Mouse (Mus musculus): ENCODE measurements around the gene Rnf121. TPM values are rescaled to one million over a fixed set of nuclear protein-coding genes. Genes with fewer than 3 reads are reported as not detected.

Gene Rnf121
- 14.0 and 15.6 TPM in 2 replicates for polyA plus RNA-seq (2015; fragmentation: Nextera tagmentation; extraction: Ambion mirVana)

DNA sequence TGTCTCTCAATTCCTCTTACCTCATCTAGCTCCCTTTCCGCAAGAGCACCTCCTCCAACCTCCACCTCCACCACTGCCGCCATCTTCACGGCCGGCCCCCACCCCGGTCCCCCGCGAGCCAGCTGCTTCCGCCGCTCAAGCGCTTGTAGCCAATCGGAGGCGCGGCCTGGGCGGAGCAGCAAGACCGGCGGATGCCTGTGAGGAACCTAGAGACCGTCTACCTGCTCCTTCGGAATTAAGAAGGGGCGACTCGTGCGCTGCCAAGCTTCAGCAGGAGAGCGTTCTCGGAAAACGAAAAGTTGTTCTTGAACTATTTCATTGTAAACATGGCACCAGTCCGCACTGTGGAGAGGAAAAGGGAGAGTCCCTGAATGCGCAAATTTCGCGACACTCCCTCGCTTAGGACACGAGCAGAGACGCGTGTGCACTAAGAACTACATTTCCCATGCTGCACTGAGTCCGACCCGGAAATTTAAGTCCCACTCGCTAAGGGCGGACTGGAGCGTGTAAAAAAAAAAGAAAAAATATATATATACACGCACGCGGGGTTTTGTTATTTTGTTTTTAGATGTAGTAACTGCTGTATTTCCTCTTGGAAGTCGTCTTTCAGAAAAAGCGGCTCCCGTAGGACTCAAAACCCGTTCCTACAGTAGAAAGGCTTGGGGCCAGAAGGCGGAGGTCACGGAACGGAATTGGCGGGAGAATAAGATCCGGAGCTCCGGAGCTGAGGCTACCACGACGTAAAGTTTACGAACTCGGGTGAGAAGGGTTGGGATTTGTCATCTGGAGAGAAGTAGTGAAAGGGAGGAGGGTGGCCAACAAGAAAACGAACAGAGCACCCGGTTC, at the start of gene Rnf121, which contains the start of the genes Xndc1 and Xntrpc:
Gene Rnf121 (minus strand): TSS at position 424 of the 846 bp plus-strand sequence.
Gene Xndc1 (plus strand): TSS at position 466 of the 846 bp plus-strand sequence.
Gene Xntrpc (plus strand): TSS at position 668 of the 846 bp plus-strand sequence.

DNA sequence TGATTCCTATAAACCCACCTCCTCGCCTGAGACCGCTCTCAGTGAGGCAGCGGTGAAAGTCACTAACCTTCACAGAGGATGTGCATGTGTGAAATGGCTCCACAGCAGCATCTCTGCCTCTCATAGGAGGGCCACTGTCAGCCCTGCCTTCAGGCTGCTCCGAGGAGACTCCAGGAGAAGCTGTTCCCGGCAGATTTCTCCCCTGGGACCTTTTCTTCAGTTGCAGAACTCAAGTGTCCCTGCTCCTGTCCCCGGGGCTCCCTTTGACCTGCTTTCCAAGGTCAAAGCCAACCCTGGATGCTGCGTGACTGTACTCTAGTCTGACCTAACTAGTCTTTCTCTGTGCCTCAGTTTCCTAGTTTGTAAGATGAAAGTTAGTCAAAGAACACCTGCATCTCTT, 43.9 kb upstream of the Rnf121 start, which contains the start of gene Art5:
Gene Art5 (minus strand): TSS at position 319 of the 400 bp plus-strand sequence.

DNA sequence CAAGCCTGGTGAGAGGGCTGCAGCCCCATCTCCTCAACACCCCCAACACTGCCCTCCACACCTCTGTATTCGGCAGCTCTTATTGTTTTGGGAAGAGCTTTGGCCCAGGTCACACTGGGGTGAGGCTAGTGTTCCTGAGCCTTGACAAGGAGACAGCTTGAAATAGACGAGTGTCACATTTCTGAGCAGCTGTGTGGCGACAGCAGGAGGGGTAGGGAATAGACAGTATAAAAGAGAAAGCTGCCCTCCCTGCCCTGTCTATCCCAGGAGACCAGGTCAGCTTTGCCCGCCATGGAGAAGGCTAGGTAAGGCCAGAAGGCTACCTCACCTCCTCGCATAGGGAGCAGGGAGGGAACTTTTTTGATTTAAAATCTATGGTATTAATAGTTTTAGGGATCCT, 36.2 kb upstream of the Rnf121 start, which contains the start of gene Art1:
Gene Art1 (plus strand): TSS at position 257 of the 400 bp plus-strand sequence.

DNA sequence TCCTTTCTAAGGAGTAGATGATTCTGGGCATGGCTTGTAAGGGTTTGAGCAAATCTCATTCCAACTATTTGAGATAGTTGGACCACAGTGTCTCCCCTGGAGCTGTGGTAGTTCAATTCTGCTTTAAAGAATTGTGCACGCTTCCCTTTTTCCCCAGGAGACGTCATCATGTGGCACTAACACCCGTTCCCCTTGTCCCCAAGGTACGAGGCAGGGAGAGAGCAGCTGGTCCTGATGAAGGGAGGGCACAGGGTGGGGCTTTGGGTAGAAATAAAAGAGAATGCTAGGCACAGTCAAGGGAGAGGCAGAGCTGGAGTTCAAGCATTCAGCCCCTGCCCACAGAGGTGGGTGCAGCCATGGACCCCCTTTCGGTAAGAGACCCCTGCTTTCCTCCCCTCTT, 17.5 kb upstream of the Rnf121 start, which contains the start of gene Trpc2:
Gene Trpc2 (plus strand): TSS at position 301 of the 400 bp plus-strand sequence.

DNA sequence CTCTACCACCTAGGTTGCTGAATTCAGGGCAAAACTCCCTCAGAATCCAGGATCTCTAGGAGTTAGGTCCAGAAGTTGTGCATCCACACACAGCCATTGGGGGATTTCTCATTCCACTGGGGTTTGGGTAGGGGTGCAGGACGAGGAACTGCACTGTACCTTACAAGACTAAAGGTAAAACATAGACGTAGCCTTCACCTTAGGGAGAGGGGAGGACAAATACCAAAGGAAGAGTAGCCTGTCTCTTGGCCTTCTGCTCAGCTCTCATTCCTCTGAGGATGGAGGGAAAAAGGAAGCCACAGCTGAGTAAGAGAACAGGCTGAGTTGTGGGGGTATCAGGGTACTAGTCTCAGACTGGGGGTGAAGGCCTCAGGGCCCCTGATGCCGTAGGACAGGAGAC, 46.7 kb downstream of the Rnf121 start, which contains the start of gene Il18bp:
Gene Il18bp (minus strand): TSS at position 101 of the 400 bp plus-strand sequence.

Other genes starting within 250 kb of the Rnf121 start
- gene Phox2a, start 247.2 kb downstream of the Rnf121 start, polyA plus RNA-seq (2015; fragmentation: Nextera tagmentation; extraction: Ambion mirVana): 37.8 and 71.4 TPM in 2 replicates
- gene Inppl1, start 227.2 kb downstream of the Rnf121 start, polyA plus RNA-seq (2015; fragmentation: Nextera tagmentation; extraction: Ambion mirVana): 20.2 and 33.4 TPM in 2 replicates
- gene Folr2, start 208.3 kb downstream of the Rnf121 start, polyA plus RNA-seq (2015; fragmentation: Nextera tagmentation; extraction: Ambion mirVana): 9.9 and 11.1 TPM in 2 replicates
- gene Anapc15, start 201.8 kb downstream of the Rnf121 start, polyA plus RNA-seq (2015; fragmentation: Nextera tagmentation; extraction: Ambion mirVana): 30.2 and 36.9 TPM in 2 replicates
- 8.2 and 12.2 TPM in 2 replicates for gene Folr1, start 194.7 kb downstream of the Rnf121 start, polyA plus RNA-seq (2015; fragmentation: Nextera tagmentation; extraction: Ambion mirVana)
- 118 and 135 TPM in 2 replicates for gene Lamtor1, start 159.6 kb downstream of the Rnf121 start, polyA plus RNA-seq (2015; fragmentation: Nextera tagmentation; extraction: Ambion mirVana)
- 0.08 TPM in 1 of 2 replicates, not detected in the other for gene Tomt, start 159.1 kb downstream of the Rnf121 start, polyA plus RNA-seq (2015; fragmentation: Nextera tagmentation; extraction: Ambion mirVana)
- gene Lrrc51, start 131.6 kb downstream of the Rnf121 start, polyA plus RNA-seq (2015; fragmentation: Nextera tagmentation; extraction: Ambion mirVana): 14.3 and 19.7 TPM in 2 replicates
- 30.6 and 40.0 TPM in 2 replicates for gene Numa1, start 131.4 kb downstream of the Rnf121 start, polyA plus RNA-seq (2015; fragmentation: Nextera tagmentation; extraction: Ambion mirVana)
- gene Il18bp, start 46.8 kb downstream of the Rnf121 start, polyA plus RNA-seq (2015; fragmentation: Nextera tagmentation; extraction: Ambion mirVana): 7.5 and 13.6 TPM in 2 replicates
- 8.7 and 12.5 TPM in 2 replicates for gene Xndc1, start within 50 bp of the Rnf121 start, polyA plus RNA-seq (2015; fragmentation: Nextera tagmentation; extraction: Ambion mirVana)
- 0.35 TPM in 2 replicates for gene Xntrpc, start 244 bp upstream of the Rnf121 start, polyA plus RNA-seq (2015; fragmentation: Nextera tagmentation; extraction: Ambion mirVana)
- gene Trpc2, start 17.6 kb upstream of the Rnf121 start, polyA plus RNA-seq (2015; fragmentation: Nextera tagmentation; extraction: Ambion mirVana): not detected in 2 replicates
- gene Art1, start 36.3 kb upstream of the Rnf121 start, polyA plus RNA-seq (2015; fragmentation: Nextera tagmentation; extraction: Ambion mirVana): 2.0 and 2.4 TPM in 2 replicates
- gene Art5, start 44.0 kb upstream of the Rnf121 start, polyA plus RNA-seq (2015; fragmentation: Nextera tagmentation; extraction: Ambion mirVana): 1.1 and 1.7 TPM in 2 replicates
- gene Chrna10, start 51.4 kb upstream of the Rnf121 start, polyA plus RNA-seq (2015; fragmentation: Nextera tagmentation; extraction: Ambion mirVana): 0.29 TPM in 1 of 2 replicates, not detected in the other
- 10.6 and 14.8 TPM in 2 replicates for gene Nup98, start 144.7 kb upstream of the Rnf121 start, polyA plus RNA-seq (2015; fragmentation: Nextera tagmentation; extraction: Ambion mirVana)
- gene Pgap2, start 144.7 kb upstream of the Rnf121 start, polyA plus RNA-seq (2015; fragmentation: Nextera tagmentation; extraction: Ambion mirVana): 79.7 and 172 TPM in 2 replicates
- gene Rhog, start 190.6 kb upstream of the Rnf121 start, polyA plus RNA-seq (2015; fragmentation: Nextera tagmentation; extraction: Ambion mirVana): 42.5 and 58.3 TPM in 2 replicates
- 20.1 and 31.1 TPM in 2 replicates for gene Stim1, start 202.3 kb upstream of the Rnf121 start, polyA plus RNA-seq (2015; fragmentation: Nextera tagmentation; extraction: Ambion mirVana)

Measured in adrenal gland, postnatal 0 days (tissue).